Mouse (Mus musculus) frontal cortex, postnatal 10 days (tissue): Measurements from ENCODE around the gene Pex3.
"Not testable (repeated sequence)": the region's sequence is repeated elsewhere in the genome, so short reads cannot be mapped to it uniquely, and the experiment has no call there.

ENCODE experiments used
- DNase-seq, 2 experiments: peaks; one replicate each; pipeline ENCODE4 v3.0.0; 2022; ENCODE audit warnings: low spot score in 2 of 2, mixed read lengths in 1 of 2

The Pex3 gene

GRCm38 (mm10) chr10:13536706-13537105, 16.2 kb downstream of the Pex3 start:
- DNase-seq, result no peak

GRCm38 (mm10) chr10:13534751-13535150, 18.2 kb downstream of the Pex3 start:
- no peak for DNase-seq

- no peak for DNase-seq
Observed at GRCm38 (mm10) chr10:13528155-13528554, 24.8 kb downstream of the Pex3 start.

GRCm38 (mm10) chr10:13521857-13522256, 31.1 kb downstream of the Pex3 start:
- DNase-seq, result no peak

GRCm38 (mm10) chr10:13502371-13502770, 50.6 kb downstream of the Pex3 start:
- no peak for DNase-seq

GRCm38 (mm10) chr10:13501533-13501932, 51.4 kb downstream of the Pex3 start:
- DNase-seq, result not testable (repeated sequence)

- peak; percentile 80 to 86 for DNase-seq
Observed at GRCm38 (mm10) chr10:13500938-13501496, 51.9 kb downstream of the Pex3 start.

GRCm38 (mm10) chr10:13500473-13500872, 52.5 kb downstream of the Pex3 start:
- no peak for DNase-seq

- no peak for DNase-seq
Observed at GRCm38 (mm10) chr10:13499331-13499730, 53.6 kb downstream of the Pex3 start, which contains the start of gene Fuca2. Gene Fuca2, plus strand, starts transcription at chr10:13499540.

- no peak for DNase-seq
Observed at GRCm38 (mm10) chr10:13496315-13496714, 56.6 kb downstream of the Pex3 start.

GRCm38 (mm10) chr10:13493978-13494686, 58.8 kb downstream of the Pex3 start:
- DNase-seq, result no peak

- no peak for DNase-seq
Observed at GRCm38 (mm10) chr10:13489671-13490070, 63.3 kb downstream of the Pex3 start.

- DNase-seq, result no peak
Observed at GRCm38 (mm10) chr10:13485958-13486357, 67.0 kb downstream of the Pex3 start.

GRCm38 (mm10) chr10:13479341-13479740, 73.6 kb downstream of the Pex3 start:
- DNase-seq, result no peak

GRCm38 (mm10) chr10:13475121-13475520, 77.8 kb downstream of the Pex3 start:
- no peak for DNase-seq

- no peak for DNase-seq
Observed at GRCm38 (mm10) chr10:13474568-13474955, 78.4 kb downstream of the Pex3 start.
